Comparison of ENCODE assay signal across 11 mouse cellular contexts in genomic region chr1:155790111-155790974, GRCm38 (mm10). TPM values are rescaled to one million over a fixed set of nuclear protein-coding genes. Genes with fewer than 3 reads are reported as not detected.
DNase-seq lines count a peak whose midpoint lies in the region; ATAC-seq and TF ChIP-seq lines count a peak whose summit lies in the region.
"Had no signal": no experiment of that assay in that cellular context is flagged by ENCODE, and none has a peak within 500 bp of the region (broad histone marks: within the 10 kb centered on the region; RNA-seq: fewer than 3 reads in every experiment).

No protein-coding gene starts in this region.

- no peak overlapping the region for H3K9ac ChIP-seq in hindbrain, embryonic 11.5 days (ENCODE audit: low read depth, low read length)
- no peak overlapping the region for H3K9ac ChIP-seq in neural tube, embryonic 12.5 days
- H3K9ac ChIP-seq: limb, embryonic 13.5 days had no signal

- peak overlapping the region; percentile 70 for H3K27ac ChIP-seq in layer of hippocampus, adult 2 months
- peak overlapping the region; percentile 86 for H3K27ac ChIP-seq in hindbrain, embryonic 11.5 days (ENCODE audit: low read depth, low read length)
- H3K27ac ChIP-seq in neural tube, embryonic 12.5 days, result peak overlapping the region; percentile 57; the same call in 1 of the 2 replicates
- H3K27ac ChIP-seq: limb, embryonic 13.5 days had no signal

- no peaks in the 10 kb centered on the region for H3K4me1 ChIP-seq in hindbrain, embryonic 11.5 days (replicated peaks; ENCODE audit: control insufficient read depth, insufficient read depth, low read length)
- peaks cover 17% of the 10 kb centered on the region for H3K4me1 ChIP-seq in neural tube, embryonic 12.5 days
- H3K4me1 ChIP-seq: limb, embryonic 13.5 days had no signal

- no peaks in the 10 kb centered on the region for H3K36me3 ChIP-seq in hindbrain, embryonic 11.5 days (ENCODE audit: control insufficient read depth, insufficient read depth, low read length)
- H3K36me3 ChIP-seq in neural tube, embryonic 12.5 days, result peaks cover 40% of the 10 kb centered on the region

- peak in 1 of 2 experiments; percentile 3 for DNase-seq in layer of hippocampus, adult 2 months (ENCODE audit: low spot score in 2 of 2)
- no peak for DNase-seq in layer of hippocampus, adult 9-11 months
- DNase-seq in cerebellum, postnatal 14 days, result peak; percentile 62 to 63
- DNase-seq in hindbrain, embryonic 11.5 days (ENCODE audit: low spot score), result peak; percentile 70
- no peak for DNase-seq in right cerebral cortex, postnatal 36 days (ENCODE audit: low spot score in 2 of 2)
- DNase-seq in adrenal gland, postnatal 4 days (ENCODE audit: low spot score in 2 of 2), result no peak
- DNase-seq: heart, adult 18-20 months had no signal

- peak; percentile 90 for ATAC-seq in hindbrain, embryonic 11.5 days (ENCODE audit: low FRiP score)
- ATAC-seq in neural tube, embryonic 12.5 days (ENCODE audit: low FRiP score, low read depth), result peak; percentile 88
- no peak for ATAC-seq in megakaryocyte-erythroid progenitor cell, adult 5-6 weeks (replicated peaks; ENCODE audit: low FRiP score, low TSS enrichment, poor library complexity, severe bottlenecking)

- no peak overlapping the region for H3K4me2 ChIP-seq in hindbrain, embryonic 11.5 days (replicated peaks; ENCODE audit: low read depth, low read length)
- no peak overlapping the region for H3K4me2 ChIP-seq in neural tube, embryonic 12.5 days (replicated peaks)
- H3K4me2 ChIP-seq: limb, embryonic 13.5 days had no signal

- no peaks in the 10 kb centered on the region for H3K27me3 ChIP-seq in hindbrain, embryonic 11.5 days (ENCODE audit: control insufficient read depth, insufficient read depth, low read length)
- no peaks in the 10 kb centered on the region for H3K27me3 ChIP-seq in neural tube, embryonic 12.5 days (replicated peaks)
- H3K27me3 ChIP-seq: limb, embryonic 13.5 days; megakaryocyte, embryonic 14.5 days had no signal

- TF ChIP-seq CTCF in layer of hippocampus, adult 2 months (conservative IDR thresholded peaks at IDR 0.05), result no peak

- no peak overlapping the region for H3K4me3 ChIP-seq in layer of hippocampus, adult 2 months
- no peak overlapping the region for H3K4me3 ChIP-seq in hindbrain, embryonic 11.5 days (ENCODE audit: low read depth, low read length)
- no peak overlapping the region for H3K4me3 ChIP-seq in neural tube, embryonic 12.5 days
- H3K4me3 ChIP-seq: limb, embryonic 13.5 days; megakaryocyte, embryonic 14.5 days had no signal

- no peaks in the 10 kb centered on the region for H3K9me3 ChIP-seq in hindbrain, embryonic 11.5 days (ENCODE audit: control insufficient read depth, low read length)
- no peaks in the 10 kb centered on the region for H3K9me3 ChIP-seq in neural tube, embryonic 12.5 days
- H3K9me3 ChIP-seq: megakaryocyte, embryonic 14.5 days had no signal

- 52% methylated on average over 16 of the region's 16 CpGs for WGBS in hindbrain, embryonic 11.5 days
- 47% methylated on average over 16 of the region's 16 CpGs for WGBS in neural tube, embryonic 12.5 days

RNA-seq across cellular contexts. Expression of gene Qsox1, which starts 22.3 kb away (rescaled TPM):
- 10 to 100 TPM; 32.1 to 35.4 TPM for total RNA-seq in layer of hippocampus, adult 2 months (2021)
- polyA plus RNA-seq in hindbrain, embryonic 11.5 days (2014; fragmentation: Nextera tagmentation; extraction: Ambion mirVana), result 9.8 and 12.5 TPM in 2 replicates
- polyA plus RNA-seq in neural tube, embryonic 12.5 days (2016; fragmentation: Nextera tagmentation; extraction: Ambion mirVana), result 23.1 and 23.5 TPM in 2 replicates
- total RNA-seq in megakaryocyte-erythroid progenitor cell, adult 5-6 weeks (2014; fragmentation: Nextera tagmentation), result 16.5 and 16.6 TPM in 2 replicates
- total RNA-seq in megakaryocyte-erythroid progenitor cell, adult 5-6 weeks (2017), result 22.4 and 32.0 TPM in 2 replicates
- 10 to 100 TPM; 69.3 to 82.2 TPM for total RNA-seq in adrenal gland, postnatal 4 days (2021)

RNA-seq across cellular contexts. Expression of gene Lhx4, which starts 38.9 kb away (rescaled TPM):
- total RNA-seq in layer of hippocampus, adult 2 months (2021), result not detected
- 5.1 and 7.9 TPM in 2 replicates for polyA plus RNA-seq in hindbrain, embryonic 11.5 days (2014; fragmentation: Nextera tagmentation; extraction: Ambion mirVana)
- 12.3 and 22.8 TPM in 2 replicates for polyA plus RNA-seq in neural tube, embryonic 12.5 days (2016; fragmentation: Nextera tagmentation; extraction: Ambion mirVana)
- not detected in 2 replicates for total RNA-seq in megakaryocyte-erythroid progenitor cell, adult 5-6 weeks (2014; fragmentation: Nextera tagmentation)
- total RNA-seq in megakaryocyte-erythroid progenitor cell, adult 5-6 weeks (2017), result not detected in 2 replicates
- total RNA-seq in adrenal gland, postnatal 4 days (2021), result under 1 TPM; 0.06 TPM
- total RNA-seq: heart, adult 18-20 months had no signal

Comparison
In these comparisons a context has a peak if more than half of its experiments do, and no peak if none do; other contexts are left out.
1. DNase-seq: peak in cerebellum, postnatal 14 days (2 of 2) and hindbrain, embryonic 11.5 days (single experiment); none in layer of hippocampus, adult 9-11 months (single experiment), right cerebral cortex, postnatal 36 days (0 of 2) and adrenal gland, postnatal 4 days (0 of 2).
2. Peak in every context shown above with its lines, with median percentiles within 50 percentile points of each other: H3K27ac ChIP-seq.